Mouse (Mus musculus) thymus, postnatal 25 days (tissue): ENCODE measurements around the gene Zbtb11.

Experiments used
- DNase-seq: peaks from one replicate; pipeline ENCODE4 v3.0.0; 2022

Gene Zbtb11

DNA sequence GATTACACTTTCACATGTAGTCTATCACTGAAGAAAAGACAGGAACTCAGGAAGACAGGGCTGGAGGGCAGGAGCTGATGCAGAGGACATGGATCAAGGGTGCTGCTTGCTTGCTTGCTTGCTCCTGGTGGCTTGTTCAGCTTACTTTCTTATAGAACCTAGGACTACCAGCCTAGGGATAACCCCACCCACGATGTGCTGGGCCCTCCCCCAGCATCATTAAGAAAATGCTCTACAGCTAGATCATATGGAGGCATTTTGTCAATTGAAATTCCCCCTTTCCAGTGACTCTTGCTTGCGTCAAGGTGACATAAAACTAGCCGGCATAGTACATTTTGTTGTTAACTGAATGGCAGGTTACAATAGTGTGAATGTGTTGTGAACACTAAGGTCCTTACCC lies 82.2 kb downstream of the Zbtb11 start:
- no peak for DNase-seq

DNA sequence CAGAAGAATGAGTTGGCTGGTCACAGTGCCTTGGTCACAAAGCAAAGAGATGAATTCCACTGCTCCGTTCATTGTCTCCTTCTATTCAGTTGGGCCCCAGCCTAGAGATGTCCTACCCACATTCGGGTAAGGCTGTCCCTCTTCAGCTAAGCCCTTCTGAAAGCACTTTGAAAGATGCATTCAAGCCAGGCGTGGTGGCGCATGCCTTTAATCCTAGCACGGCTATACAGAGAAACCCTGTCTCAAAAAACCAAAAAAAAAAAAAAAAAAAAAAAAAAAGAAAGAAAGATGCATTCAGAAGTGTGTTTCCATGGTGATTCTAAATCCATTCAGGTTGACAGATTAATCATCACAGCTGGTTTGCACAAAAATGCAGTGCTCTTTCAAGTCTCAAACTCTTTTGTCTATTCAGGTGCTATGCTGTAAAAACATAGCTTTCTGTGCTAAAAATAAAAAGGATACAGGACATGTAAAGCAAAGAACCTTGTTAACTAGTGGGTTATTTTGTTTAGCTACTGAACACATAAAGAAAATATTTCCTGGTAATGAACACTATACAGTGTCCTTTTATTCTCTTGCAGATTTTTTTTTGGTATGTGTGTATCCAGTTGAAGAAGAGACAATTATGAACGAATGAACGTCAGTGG lies 83.4 kb downstream of the Zbtb11 start:
- DNase-seq: no peak

DNA sequence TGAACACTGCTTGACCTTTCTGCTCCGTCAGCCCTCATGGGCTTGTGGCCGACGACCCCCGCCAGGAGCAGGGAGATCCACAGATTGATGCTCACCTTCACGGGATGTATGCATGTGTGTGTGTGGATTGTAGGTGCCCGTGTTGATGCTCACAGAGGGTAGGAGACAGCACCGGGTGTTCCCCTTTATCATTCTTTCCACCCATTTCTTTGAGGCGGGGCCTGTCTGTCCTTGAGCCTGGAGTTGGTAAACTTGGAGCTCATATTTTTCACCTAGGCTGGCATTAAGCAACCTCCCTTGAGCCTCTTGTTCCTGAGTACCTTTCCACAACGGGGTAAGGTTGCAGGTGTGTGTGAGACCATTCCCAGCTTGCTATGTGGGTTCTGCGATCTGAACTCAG lies 84.5 kb downstream of the Zbtb11 start:
- no peak for DNase-seq
